Mouse (Mus musculus) left cerebral cortex, adult 8-10 months (tissue): ENCODE data around the gene Ms4a4d. TPM values are rescaled to one million over a fixed set of nuclear protein-coding genes. Genes with fewer than 3 reads are reported as not detected.

Experiments
- DNase-seq, 2 experiments: peaks; one replicate each; pipeline ENCODE4 v3.0.0; 2022; ENCODE audit warnings: low spot score in 2 of 2
- total RNA-seq, 4 experiments: library from RNA; stranded (reverse); gene quantifications; 2 replicates each; pipeline ENCODE4 v1.2.4; 2022

Gene Ms4a4d
- total RNA-seq, 4 experiments from 2014 or later: not detected

GRCm38 (mm10) chr19:11574965-11575364 is 38.4 kb downstream of the Ms4a4d start:
- DNase-seq: no peak

- DNase-seq: no peak
Measured at GRCm38 (mm10) chr19:11589205-11589604, 52.6 kb downstream of the Ms4a4d start.

- no peak for DNase-seq
Measured at GRCm38 (mm10) chr19:11589891-11590449, 53.4 kb downstream of the Ms4a4d start.

GRCm38 (mm10) chr19:11601349-11601748 is 64.7 kb downstream of the Ms4a4d start:
- no peak for DNase-seq

- peak in 1 of 2 experiments; percentile 18 for DNase-seq
Measured at GRCm38 (mm10) chr19:11602026-11602425, 65.4 kb downstream of the Ms4a4d start.

- no peak for DNase-seq
Measured at GRCm38 (mm10) chr19:11604603-11605002, 68.0 kb downstream of the Ms4a4d start, which contains the start of gene Ms4a6d. TSS of gene Ms4a6d (minus strand) at chr19:11604849.

Other genes with a start within 250 kb of the Ms4a4d start
- under 1 TPM in 1 of 4 experiments, not detected in 3; 0.11 TPM for gene Ms4a14, start 222.3 kb upstream of the Ms4a4d start, total RNA-seq
- gene Ms4a7, start 200.7 kb upstream of the Ms4a4d start, total RNA-seq: 1 to 10 TPM in 1 of 4 experiments, not detected in 3; 1.6 TPM
- 1 to 10 TPM in 1 of 4 experiments, under 1 TPM in 1, not detected in 2; 0.68 to 1.6 TPM for gene Ms4a4a, start 161.3 kb upstream of the Ms4a4d start, total RNA-seq
- gene Ms4a4c, start 132.0 kb upstream of the Ms4a4d start, total RNA-seq: under 1 TPM in 1 of 4 experiments, not detected in 3; 0.53 TPM
- 1 to 10 TPM in 1 of 4 experiments, not detected in 3; 1.4 TPM for gene Ms4a4b, start 93.2 kb upstream of the Ms4a4d start, total RNA-seq
- 1 to 10 TPM in 3 of 4 experiments, under 1 TPM in 1; 0.78 to 2.2 (median 1.3) TPM for gene Ms4a6c, start 67.4 kb upstream of the Ms4a4d start, total RNA-seq
- gene Gm8369, start 50.9 kb upstream of the Ms4a4d start, total RNA-seq: 1 to 10 TPM in 1 of 4 experiments, under 1 TPM in 3; 0.28 to 1.3 (median 0.65) TPM
- 1 to 10 TPM in 2 of 4 experiments, under 1 TPM in 2; 0.57 to 3.3 (median 1.3) TPM for gene Ms4a6b, start 20.3 kb upstream of the Ms4a4d start, total RNA-seq
- gene Ms4a6d, start 68.0 kb downstream of the Ms4a4d start, total RNA-seq: 1 to 10 TPM in 3 of 4 experiments, under 1 TPM in 1; 0.98 to 2.5 (median 2.3) TPM
- gene Ms4a2, start 86.9 kb downstream of the Ms4a4d start, total RNA-seq: under 1 TPM in 1 of 4 experiments, not detected in 3; 0.40 TPM
- not detected for gene Ms4a3, start 104.0 kb downstream of the Ms4a4d start, total RNA-seq
- not detected for gene Oosp2, start 123.8 kb downstream of the Ms4a4d start, total RNA-seq
- not detected for gene Oosp1, start 154.3 kb downstream of the Ms4a4d start, total RNA-seq
- gene Oosp3, start 160.3 kb downstream of the Ms4a4d start, total RNA-seq: not detected
- gene Gif, start 210.8 kb downstream of the Ms4a4d start, total RNA-seq: not detected
- gene Mrpl16, start 233.6 kb downstream of the Ms4a4d start, total RNA-seq: 10 to 100 TPM; 36.1 to 45.6 (median 42.7) TPM